Mouse (Mus musculus) spleen, adult 2 months (tissue): Measurements from ENCODE around the gene Crisp2. TPM values are rescaled to one million over a fixed set of nuclear protein-coding genes. Genes with fewer than 3 reads are reported as not detected.

ENCODE experiments used
- DNase-seq, 2 experiments: peaks; one replicate each; pipeline versions ENCODE4 v3.0.0 to v3.0.0-alpha.2; 2012 to 2021; ENCODE audit warnings: low spot score in 2 of 2, low read depth in 1 of 2
- H3K27ac ChIP-seq: fragments of 200-500 bp; 2 replicates; pipeline ENCODE4 v1.5.1; 2012; ENCODE audit warnings: low read length, inconsistent platforms; ENCODE audit not compliant: insufficient read depth
- H3K27me3 ChIP-seq: fragments of 200-500 bp; 2 replicates; pipeline ENCODE4 v1.6.1; 2012; ENCODE audit warnings: mild to moderate bottlenecking, moderate library complexity, low read length, inconsistent platforms; ENCODE audit not compliant: control insufficient read depth, insufficient read depth
- H3K36me3 ChIP-seq: fragments of 200-500 bp; 2 replicates; pipeline ENCODE4 v1.6.1; 2012; ENCODE audit warnings: mild to moderate bottlenecking, low read length, inconsistent platforms; ENCODE audit not compliant: control insufficient read depth, insufficient read depth
- H3K4me1 ChIP-seq: fragments of 200-500 bp; 2 replicates; pipeline ENCODE4 v1.6.1; 2011; ENCODE audit warnings: inconsistent platforms; ENCODE audit not compliant: control insufficient read depth, insufficient read depth, insufficient read length
- H3K4me3 ChIP-seq: fragments of 200-500 bp; 2 replicates; pipeline ENCODE4 v1.5.1; 2011; ENCODE audit warnings: mild to moderate bottlenecking, inconsistent platforms; ENCODE audit not compliant: insufficient read depth, insufficient read length; ENCODE audit errors: extremely low read depth
- CTCF ChIP-seq: fragments of 200-500 bp; IDR thresholded peaks from 2 replicates; pipeline ENCODE4 v1.5.1; 2011; ENCODE audit warnings: mild to moderate bottlenecking, inconsistent platforms; ENCODE audit not compliant: insufficient read depth, insufficient read length, insufficient replicate concordance; ENCODE audit errors: extremely low read depth
- POLR2A ChIP-seq: fragments of 200-500 bp; IDR thresholded peaks from 2 replicates; pipeline ENCODE4 v1.6.1; 2011; ENCODE audit warnings: low read depth, low read length, inconsistent platforms
- WGBS: fragments of 180-500 bp; shearing (Covaris S2); methylation state at CpG from one replicate; pipeline ENCODE4 v1.1.7; 2018; 5-methylcytosine and 5-hydroxymethylcytosine counted together
- polyA plus RNA-seq: library from polyadenylated mRNA; depleted of rRNA; stranded (reverse); fragments of >200 nt; gene quantifications from 2 replicates; pipeline ENCODE4 v1.2.3, GENCODE M21; 2012; rRNA removed

Gene Crisp2
- polyA plus RNA-seq, result not detected in 2 replicates

GRCm38 (mm10) chr17:40806953-40807572 is at the start of gene Crisp2:
Gene Crisp2 (minus strand): TSS chr17:40807003.
- Histone ChIP-seq H3K27me3 (no peaks in the 10 kb centered on the region), H3K4me1 (no peaks in the 10 kb centered on the region), H3K4me3 (no peak within 1 kb of the TSS), H3K36me3 (no peaks in the 10 kb centered on the region), H3K27ac (no peak within 1 kb of the TSS)
- WGBS, result 64% methylated on average over 2 of the region's 2 CpGs
- TF ChIP-seq POLR2A, result no peak
- TF ChIP-seq CTCF, result no peak
- no peak for DNase-seq

- no peaks in the 10 kb centered on the region for H3K36me3 ChIP-seq
- no peaks in the 10 kb centered on the region for H3K27me3 ChIP-seq
- no peak overlapping the region for H3K4me3 ChIP-seq
- no peak overlapping the region for H3K27ac ChIP-seq
- TF ChIP-seq CTCF (no peak), POLR2A (no peak)
- no peak for DNase-seq
- no peaks in the 10 kb centered on the region for H3K4me1 ChIP-seq
Observed at GRCm38 (mm10) chr17:40855065-40855464, 48.3 kb upstream of the Crisp2 start.

- Histone ChIP-seq H3K27ac (no peak overlapping the region), H3K36me3 (no peaks in the 10 kb centered on the region), H3K4me3 (no peak overlapping the region), H3K27me3 (no peaks in the 10 kb centered on the region), H3K4me1 (no peaks in the 10 kb centered on the region)
- no peak for DNase-seq
- TF ChIP-seq CTCF, result no peak
Observed at GRCm38 (mm10) chr17:40837308-40837707, 30.5 kb upstream of the Crisp2 start.

GRCm38 (mm10) chr17:40831870-40832269 is 25.1 kb upstream of the Crisp2 start:
- Histone ChIP-seq H3K4me3 (no peak overlapping the region), H3K4me1 (no peaks in the 10 kb centered on the region), H3K36me3 (no peaks in the 10 kb centered on the region), H3K27me3 (no peaks in the 10 kb centered on the region), H3K27ac (no peak overlapping the region)
- DNase-seq, result no peak
- TF ChIP-seq POLR2A (no peak), CTCF (no peak)
- WGBS, result 39% methylated on average over 2 of the region's 2 CpGs

GRCm38 (mm10) chr17:40824549-40824948 is 17.7 kb upstream of the Crisp2 start:
- DNase-seq, result no peak
- no peak for TF ChIP-seq POLR2A
- TF ChIP-seq CTCF, result no peak
- H3K4me1 ChIP-seq, result no peaks in the 10 kb centered on the region
- no peaks in the 10 kb centered on the region for H3K27me3 ChIP-seq
- H3K36me3 ChIP-seq, result no peaks in the 10 kb centered on the region
- WGBS, result 31% methylated on average over 8 of the region's 8 CpGs
- H3K4me3 ChIP-seq, result no peak overlapping the region
- no peak overlapping the region for H3K27ac ChIP-seq

GRCm38 (mm10) chr17:40823817-40824216 is 17.0 kb upstream of the Crisp2 start:
- DNase-seq, result no peak
- TF ChIP-seq CTCF (no peak), POLR2A (no peak)
- no peak overlapping the region for H3K27ac ChIP-seq
- H3K4me1 ChIP-seq, result no peaks in the 10 kb centered on the region
- no peak overlapping the region for H3K4me3 ChIP-seq
- no peaks in the 10 kb centered on the region for H3K36me3 ChIP-seq
- no peaks in the 10 kb centered on the region for H3K27me3 ChIP-seq
- WGBS, result 19% methylated on average over 4 of the region's 4 CpGs

GRCm38 (mm10) chr17:40821477-40821876 is 14.7 kb upstream of the Crisp2 start:
- TF ChIP-seq POLR2A, result no peak
- no peak for TF ChIP-seq CTCF
- no peak overlapping the region for H3K4me3 ChIP-seq
- DNase-seq, result no peak
- H3K27ac ChIP-seq, result no peak overlapping the region
- H3K4me1 ChIP-seq, result no peaks in the 10 kb centered on the region
- H3K27me3 ChIP-seq, result no peaks in the 10 kb centered on the region
- WGBS, result 35% methylated on average over 9 of the region's 9 CpGs
- H3K36me3 ChIP-seq, result no peaks in the 10 kb centered on the region
